12 mouse cellular contexts compared by ENCODE assay signal in the genomic region with DNA sequence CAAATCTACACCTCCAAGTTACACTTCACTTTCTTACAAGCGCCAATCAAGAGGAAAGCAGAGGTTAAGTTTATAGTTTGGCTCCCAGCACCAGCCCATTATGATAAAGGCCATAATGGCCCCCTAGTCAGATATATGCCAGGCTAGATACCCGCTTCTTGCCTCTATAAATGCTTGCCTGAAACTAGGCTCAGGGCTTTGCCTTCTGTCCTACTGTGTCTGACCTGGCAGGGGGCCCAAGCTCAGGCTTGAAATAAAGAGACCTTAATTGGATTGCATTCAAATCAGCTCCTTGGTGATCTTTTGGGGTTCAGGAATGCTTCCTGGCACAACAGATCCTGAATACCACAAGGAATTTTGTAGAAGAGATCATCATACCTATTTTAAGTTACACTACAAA.
"Had no signal": no experiment of that assay in that cellular context is flagged by ENCODE, and none has a peak within 500 bp of the region (broad histone marks: within the 10 kb centered on the region; RNA-seq: fewer than 3 reads in every experiment).

No protein-coding gene starts in this region.

- ATAC-seq: liver, postnatal 0 days had no signal

- H3K9ac ChIP-seq: kidney, embryonic 15.5 days; limb, embryonic 12.5 days; liver, embryonic 13.5 days; liver, postnatal 0 days; midbrain, embryonic 13.5 days had no signal

- H3K9me3 ChIP-seq: kidney, embryonic 15.5 days; limb, embryonic 12.5 days; liver, embryonic 13.5 days; midbrain, embryonic 13.5 days had no signal

- H3K36me3 ChIP-seq: kidney, embryonic 15.5 days; limb, embryonic 12.5 days; liver, embryonic 13.5 days; midbrain, embryonic 13.5 days had no signal

- H3K4me1 ChIP-seq: kidney, embryonic 15.5 days; limb, embryonic 12.5 days; liver, embryonic 13.5 days; midbrain, embryonic 13.5 days had no signal

- H3K27ac ChIP-seq: kidney, embryonic 15.5 days; left cerebral cortex, adult 2 months; limb, embryonic 12.5 days; liver, embryonic 13.5 days; midbrain, embryonic 13.5 days had no signal

- DNase-seq: kidney, adult 2 months; kidney, postnatal 14 days; liver; liver, embryonic 13.5 days; liver, postnatal 0 days; right cerebral cortex, adult 18-20 months; right cerebral cortex, postnatal 25 days; thymus, postnatal 36 days had no signal

- H3K4me2 ChIP-seq: kidney, embryonic 15.5 days; limb, embryonic 12.5 days; liver, embryonic 13.5 days; midbrain, embryonic 13.5 days had no signal

- H3K27me3 ChIP-seq: kidney, embryonic 15.5 days; limb, embryonic 12.5 days; liver, embryonic 13.5 days; midbrain, embryonic 13.5 days had no signal

- H3K4me3 ChIP-seq: kidney, embryonic 15.5 days; left cerebral cortex, adult 2 months; limb, embryonic 12.5 days; liver, embryonic 13.5 days; midbrain, embryonic 13.5 days had no signal
